Mouse (Mus musculus) brain, adult 2 months (tissue): ENCODE measurements at regions not wholly inside any gene's neighbourhood (a gene's known extent, or its start where the extent isn't known, plus 50 kb on each side); places are given as distances from the start of the nearest gene placed in this dataset.

Experiments
- DNase-seq: peaks from one replicate; pipeline ENCODE4 v3.0.0; 2011; ENCODE audit warnings: low read depth, low spot score

DNA sequence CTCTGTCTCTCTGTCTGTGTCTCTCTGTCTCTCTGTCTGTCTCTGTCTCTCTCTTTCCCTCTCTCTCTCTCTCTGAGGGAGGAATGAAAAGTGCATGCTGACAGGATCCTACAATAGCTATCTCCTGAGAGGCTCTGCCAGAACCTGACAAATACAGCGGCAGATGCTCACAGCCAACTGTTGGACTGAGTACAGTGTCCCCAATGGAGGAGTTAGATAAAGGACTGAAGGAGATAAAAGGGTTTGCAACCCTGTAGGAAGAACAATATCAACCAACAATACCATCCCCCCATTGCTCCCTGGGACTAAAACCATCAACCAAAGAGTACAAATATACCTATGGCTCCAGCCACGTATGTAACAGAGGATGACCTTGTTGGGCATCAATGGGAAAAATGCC is 1293.4 kb upstream of the B3galt2 start:
- peak; percentile 4 for DNase-seq
